Mouse (Mus musculus): ENCODE data around the gene Cntn5.

Cntn5 gene

GRCm38 (mm10) chr9:10904616-10905363 lies at the start of gene Cntn5:
TSS of gene Cntn5 (minus strand) at chr9:10904775.
- DNase-seq: peak; percentile 82

GRCm38 (mm10) chr9:10950470-10950869 lies 45.9 kb upstream of the Cntn5 start:
- no peak for DNase-seq

DNA sequence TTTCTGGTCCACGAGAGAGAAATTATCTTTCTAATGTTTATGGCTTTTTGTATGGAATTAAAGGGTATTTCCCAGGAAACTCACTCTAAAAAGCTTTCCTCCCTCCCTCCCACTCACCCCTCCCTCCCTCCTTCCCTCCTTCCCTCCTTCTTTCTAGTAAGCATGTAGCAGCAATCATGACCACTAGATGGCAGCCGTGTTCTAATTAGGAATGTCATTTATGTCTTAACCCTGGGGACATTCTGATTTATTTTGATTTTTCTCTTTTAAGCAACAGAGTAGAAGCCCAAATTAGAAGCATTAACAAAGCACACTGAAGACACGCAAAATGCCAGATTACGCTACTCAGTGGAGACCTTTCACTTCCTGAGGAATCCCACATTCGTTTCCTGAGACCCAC lies 5.0 kb upstream of the Cntn5 start:
- peak; percentile 82 for DNase-seq

DNA sequence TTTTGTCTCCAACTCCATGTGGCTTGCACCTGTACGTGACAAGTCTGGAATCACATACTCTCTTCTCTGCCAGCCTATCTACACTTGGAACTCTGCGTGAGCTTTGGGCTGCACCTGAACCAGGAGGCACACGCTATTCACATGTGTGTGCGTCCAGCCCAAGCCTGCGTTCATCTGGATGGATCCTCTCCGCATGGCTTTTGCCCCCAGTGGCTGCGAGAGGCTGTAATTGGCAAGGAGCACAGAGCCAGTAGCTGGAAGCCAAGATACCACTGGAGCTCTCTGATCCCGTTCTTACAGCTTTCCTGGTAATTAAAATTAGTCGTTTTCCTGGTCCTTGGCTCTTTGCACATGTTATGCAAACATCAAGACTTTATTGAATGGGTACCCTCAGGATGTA lies 1.1 kb upstream of the Cntn5 start:
- DNase-seq: no peak

DNA sequence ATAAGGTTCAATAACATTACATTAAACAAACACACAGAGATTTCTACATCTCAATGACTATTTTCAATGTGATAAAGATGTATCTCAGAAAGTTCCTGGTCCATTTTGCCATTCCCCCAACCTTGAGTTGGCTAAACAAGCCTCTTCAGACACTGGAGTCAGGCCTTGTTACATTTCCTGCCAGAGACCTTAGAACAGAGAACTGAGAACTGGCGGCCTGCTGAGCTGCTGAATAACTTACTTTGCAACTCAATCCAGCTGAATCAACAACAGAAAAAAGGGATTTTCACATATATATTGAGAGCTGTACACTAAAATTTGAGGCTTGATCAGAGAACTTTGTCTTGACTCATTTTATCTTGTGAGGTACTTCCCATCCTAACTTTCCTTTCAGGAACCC lies 24.8 kb downstream of the Cntn5 start:
- no peak for DNase-seq

DNA sequence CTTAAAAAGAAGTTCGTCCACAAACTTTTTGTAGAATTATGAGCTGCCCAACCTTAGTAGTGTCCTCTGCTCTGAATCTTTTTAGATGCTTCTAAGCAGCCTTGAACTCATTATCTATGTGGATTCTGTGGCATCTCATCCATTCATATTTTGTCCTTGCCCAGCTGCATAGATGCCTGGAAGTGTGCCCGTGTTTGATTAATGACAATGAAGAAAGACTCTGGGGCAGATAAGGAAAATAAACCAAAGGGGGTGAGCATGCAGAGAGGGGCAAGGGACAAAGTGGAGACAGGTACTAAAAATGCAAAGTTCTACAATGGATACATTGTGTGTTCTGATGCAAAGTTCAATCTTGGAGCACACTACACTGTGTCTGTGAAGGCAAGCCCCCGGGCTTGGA lies 30.7 kb downstream of the Cntn5 start:
- no peak for DNase-seq

DNA sequence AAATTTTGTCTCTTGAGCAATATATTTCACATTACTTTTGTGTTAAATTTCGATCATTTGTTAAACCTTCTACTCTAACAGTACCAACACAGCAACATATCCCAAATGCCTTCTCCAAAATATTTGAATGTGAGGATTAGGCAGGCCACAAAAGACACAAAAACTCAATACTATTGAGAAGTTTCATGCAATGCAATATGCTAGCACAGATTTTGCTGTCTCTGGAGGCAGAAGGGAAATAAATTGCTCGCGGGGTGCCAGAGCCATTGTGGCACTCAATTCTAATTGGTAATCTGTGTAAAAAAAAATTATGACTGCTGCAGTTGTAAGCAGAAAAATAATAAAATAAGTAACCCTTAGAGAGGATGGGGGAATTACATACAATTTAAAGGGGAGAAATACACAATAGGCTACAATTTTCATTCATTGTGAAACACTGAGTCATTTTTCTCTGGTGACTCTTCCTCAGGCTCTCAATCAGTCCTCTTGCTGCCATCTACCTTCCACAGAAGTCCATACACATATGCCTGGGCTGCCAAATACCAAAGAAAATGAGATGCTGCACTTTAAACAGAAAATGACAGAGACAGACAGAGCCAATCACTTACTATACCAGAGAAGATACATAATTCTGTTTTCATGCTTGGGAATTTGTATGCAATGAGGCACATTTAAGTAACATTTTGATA lies 48.2 kb downstream of the Cntn5 start:
- no peak for DNase-seq

DNA sequence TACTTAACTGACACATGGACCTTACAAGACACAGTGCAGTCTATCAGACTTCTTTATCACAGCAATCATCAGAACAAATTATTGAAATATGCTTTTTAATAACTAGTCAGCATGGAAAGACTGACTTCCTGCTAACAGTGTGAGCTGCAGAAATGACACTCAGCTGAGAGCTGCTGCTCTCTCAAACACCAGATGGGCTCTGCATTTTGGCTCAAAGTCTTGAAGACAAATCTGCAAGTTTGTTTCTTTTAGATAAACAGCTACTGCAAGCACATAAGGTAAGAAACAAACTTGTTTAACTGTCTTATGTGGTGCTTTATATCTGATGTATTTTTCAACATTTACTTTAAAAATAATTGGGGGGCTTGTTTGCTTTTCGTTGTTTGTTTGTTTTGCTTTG lies 87.9 kb downstream of the Cntn5 start:
- no peak for DNase-seq

DNA sequence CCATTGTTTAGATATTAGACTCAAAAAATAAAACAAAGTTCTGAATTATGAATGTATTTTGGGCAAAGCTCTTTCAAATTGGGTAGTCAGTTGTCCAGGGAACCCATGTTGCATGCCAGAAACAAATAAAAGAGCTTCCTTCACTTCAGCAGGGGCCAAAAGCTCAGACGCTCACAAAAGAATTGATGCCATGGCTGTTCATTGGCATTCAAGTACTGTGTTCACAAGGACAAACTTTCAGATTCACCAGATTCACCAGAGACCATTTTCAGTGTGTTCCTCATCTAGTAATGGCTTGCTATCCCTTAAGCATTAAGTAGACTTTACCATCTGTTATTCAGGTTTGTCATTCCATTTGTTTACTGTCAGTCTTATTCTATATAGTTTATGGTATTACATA lies 107.4 kb downstream of the Cntn5 start:
- DNase-seq: no peak

DNA sequence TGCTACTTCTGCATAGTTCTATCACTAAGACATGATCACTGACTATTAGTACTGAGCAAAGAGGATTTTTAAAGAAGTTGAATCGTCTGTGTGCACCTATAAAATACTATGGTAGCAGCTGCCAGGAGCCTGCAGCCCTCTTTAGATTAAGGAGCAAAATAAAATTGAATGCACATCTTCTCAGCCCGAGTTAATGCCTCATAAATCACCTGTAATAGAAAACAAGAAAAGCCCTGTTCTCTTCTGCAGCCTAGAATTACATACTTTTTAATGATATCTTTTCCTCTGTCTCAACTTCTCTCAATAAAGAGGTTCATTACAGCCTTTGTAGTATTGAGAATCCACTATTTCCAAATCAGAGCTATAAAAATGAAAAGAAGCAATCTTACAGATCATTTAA lies 109.5 kb downstream of the Cntn5 start:
- DNase-seq: no peak

- no peak for DNase-seq
Observed at GRCm38 (mm10) chr9:10731878-10732277, 172.7 kb downstream of the Cntn5 start.

GRCm38 (mm10) chr9:10724191-10724590 lies 180.4 kb downstream of the Cntn5 start:
- no peak for DNase-seq

DNA sequence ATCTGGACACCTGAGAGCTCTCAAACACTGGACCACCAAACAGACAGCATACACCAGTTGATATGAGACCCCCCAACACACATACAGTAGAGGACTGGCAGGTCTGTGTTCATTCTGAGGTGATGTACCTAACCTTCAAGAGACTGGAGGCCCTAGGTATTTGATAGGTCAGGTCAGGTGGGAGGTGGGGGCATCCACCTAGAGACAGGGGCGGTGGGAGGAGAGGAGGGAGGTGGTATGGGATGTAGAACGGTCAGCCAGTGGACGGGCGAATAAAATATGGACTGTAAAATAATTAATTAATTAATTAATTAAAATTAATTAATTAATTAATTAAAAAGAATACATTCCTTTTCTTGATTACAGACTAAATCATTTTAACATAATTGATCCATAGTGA lies 182.5 kb downstream of the Cntn5 start:
- DNase-seq: no peak

DNA sequence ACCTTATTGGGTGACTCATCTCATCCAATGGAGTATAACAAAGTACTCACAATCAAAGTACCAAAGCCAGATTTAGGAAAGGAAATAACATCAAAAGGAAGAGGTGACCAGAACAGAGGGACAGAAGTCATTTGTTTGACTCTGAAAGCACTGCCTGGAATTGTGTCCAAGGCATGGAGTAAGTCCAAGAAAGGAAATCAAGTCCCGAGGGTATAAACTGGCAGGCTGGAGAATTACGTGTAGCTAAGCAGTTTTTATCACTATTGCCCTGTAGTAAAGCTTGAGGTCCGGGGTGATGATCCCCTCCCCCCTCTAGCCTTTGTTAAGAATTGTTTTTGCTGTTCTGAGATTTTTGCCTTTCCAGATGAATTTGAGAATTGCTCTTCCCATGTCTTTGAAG lies 185.6 kb downstream of the Cntn5 start:
- DNase-seq: no peak

- no peak for DNase-seq
Observed at GRCm38 (mm10) chr9:10713641-10714040, 190.9 kb downstream of the Cntn5 start.

- no peak for DNase-seq
Observed at GRCm38 (mm10) chr9:10681646-10682045, 222.9 kb downstream of the Cntn5 start.

- DNase-seq: no peak
Observed at GRCm38 (mm10) chr9:10681181-10681580, 223.4 kb downstream of the Cntn5 start.

GRCm38 (mm10) chr9:10668676-10669075 lies 235.9 kb downstream of the Cntn5 start:
- no peak for DNase-seq

DNA sequence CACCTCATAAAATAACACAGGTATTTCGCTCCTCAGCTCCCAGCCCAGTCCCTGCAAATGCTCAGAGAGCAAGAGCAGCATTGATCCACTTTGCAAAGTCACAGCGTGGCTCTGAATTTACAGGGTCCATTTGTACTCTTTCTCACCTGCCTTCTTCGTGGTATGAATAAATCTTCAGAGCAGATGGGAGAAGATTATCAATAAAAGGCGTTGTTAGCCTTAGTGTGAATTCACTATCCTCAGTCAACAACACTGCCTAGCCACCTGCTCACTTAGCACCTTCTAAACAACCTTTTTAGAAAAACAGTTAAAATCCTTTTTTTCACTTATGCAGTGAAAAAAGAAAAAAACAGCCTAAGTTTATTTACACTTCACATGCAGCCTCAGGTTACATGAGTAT lies 237.1 kb downstream of the Cntn5 start:
- DNase-seq: no peak

DNA sequence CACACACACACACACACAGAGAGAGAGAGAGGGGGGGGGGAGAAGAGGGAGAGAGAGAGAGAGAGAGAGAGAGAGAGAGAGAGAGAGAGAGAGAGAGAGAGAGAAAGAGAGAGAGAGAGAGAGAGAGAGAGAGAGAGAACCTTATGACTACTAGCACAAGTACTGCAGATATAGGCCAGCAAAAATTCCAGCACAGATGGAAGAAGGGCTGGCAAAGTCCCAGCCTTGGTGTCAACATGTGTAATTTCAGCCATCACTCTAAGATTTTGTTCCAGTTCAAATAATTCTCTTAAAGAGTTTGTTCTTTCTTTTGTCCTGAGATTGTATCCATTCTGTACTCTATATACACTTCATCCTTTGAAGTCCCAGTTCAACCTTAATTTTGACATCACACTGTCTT lies 238.8 kb downstream of the Cntn5 start:
- DNase-seq: peak; percentile 26

GRCm38 (mm10) chr9:10663101-10663500 lies 241.5 kb downstream of the Cntn5 start:
- peak; percentile 70 for DNase-seq

DNA sequence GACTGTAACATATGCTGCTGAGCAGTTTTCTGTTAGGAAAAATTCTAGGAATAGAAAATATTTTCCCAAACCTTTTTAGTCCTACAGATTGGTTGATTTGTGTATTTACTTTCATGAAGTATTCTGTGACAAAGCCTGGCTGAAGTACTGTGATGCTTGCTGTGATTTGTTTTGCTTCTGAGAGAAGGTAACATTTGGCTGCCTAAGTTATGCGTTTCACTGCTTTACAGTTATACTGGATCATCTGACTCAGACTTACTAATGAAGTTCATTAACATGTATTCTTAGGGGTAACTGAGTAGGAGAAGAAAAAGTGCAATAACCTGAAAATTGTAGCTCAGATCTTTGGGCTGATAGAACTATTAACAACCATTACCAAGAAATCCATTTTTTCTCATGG lies 245.1 kb downstream of the Cntn5 start:
- no peak for DNase-seq

- DNase-seq: no peak
Observed at GRCm38 (mm10) chr9:10658086-10658485, 246.5 kb downstream of the Cntn5 start.

- DNase-seq: no peak
Observed at GRCm38 (mm10) chr9:10657144-10657748, 247.3 kb downstream of the Cntn5 start.
